In genomic region chr3:108986534-108986933, GRCm38 (mm10) we compare ENCODE assay signal across 20 mouse cellular contexts. TPM values are rescaled to one million over a fixed set of nuclear protein-coding genes. Genes with fewer than 3 reads are reported as not detected.
A peak's percentile ranks its signal among the peaks of the same experiment; 100 is the strongest.
DNase-seq lines count a peak whose midpoint lies in the region; ATAC-seq and TF ChIP-seq lines count a peak whose summit lies in the region.
"Had no signal": no experiment of that assay in that cellular context is flagged by ENCODE, and none has a peak within 500 bp of the region (broad histone marks: within the 10 kb centered on the region; RNA-seq: fewer than 3 reads in every experiment).

No protein-coding gene starts in this region.

- 87% methylated on average over 1 of the region's 1 CpGs for WGBS in forebrain, embryonic 10.5 days
- WGBS in hindbrain, embryonic 13.5 days = 68% methylated on average over 1 of the region's 1 CpGs
- 74% methylated on average over 1 of the region's 1 CpGs for WGBS in midbrain, embryonic 16.5 days
- WGBS in liver, postnatal 0 days (ENCODE audit: insufficient replicate concordance) = 53% methylated on average over 1 of the region's 1 CpGs

- no peak for TF ChIP-seq CTCF in liver, postnatal 0 days (IDR thresholded peaks at IDR 0.05; ENCODE audit: low read depth)

- peaks cover 3% of the 10 kb centered on the region for H3K36me3 ChIP-seq in forebrain, embryonic 10.5 days (replicated peaks)
- H3K36me3 ChIP-seq in hindbrain, embryonic 13.5 days = peaks cover 56% of the 10 kb centered on the region
- H3K36me3 ChIP-seq in midbrain, embryonic 16.5 days (ENCODE audit: control insufficient read depth, insufficient read depth, low read length) = peaks cover 6% of the 10 kb centered on the region; the same call in 1 of the 2 replicates
- H3K36me3 ChIP-seq in liver, postnatal 0 days (replicated peaks; ENCODE audit: insufficient read depth, low read length) = no peaks in the 10 kb centered on the region

- H3K4me1 ChIP-seq in forebrain, embryonic 10.5 days = peaks cover 15% of the 10 kb centered on the region
- H3K4me1 ChIP-seq in hindbrain, embryonic 13.5 days (replicated peaks) = peaks cover 10% of the 10 kb centered on the region
- H3K4me1 ChIP-seq in midbrain, embryonic 16.5 days (ENCODE audit: control insufficient read depth, insufficient read depth, low read length) = peaks cover 9% of the 10 kb centered on the region; the same call in 1 of the 2 replicates
- no peaks in the 10 kb centered on the region for H3K4me1 ChIP-seq in liver, postnatal 0 days (ENCODE audit: insufficient read depth)
- H3K4me1 ChIP-seq: limb, embryonic 15.5 days had no signal

- no peak for TF ChIP-seq EP300 in liver, postnatal 0 days (IDR thresholded peaks at IDR 0.05; ENCODE audit: low read depth)

- peak; percentile 72 for ATAC-seq in hindbrain, embryonic 13.5 days (ENCODE audit: low FRiP score)
- peak; percentile 86 for ATAC-seq in midbrain, embryonic 16.5 days
- ATAC-seq in erythroid progenitor cell, adult 5-6 weeks (replicated peaks; ENCODE audit: low FRiP score, poor library complexity, severe bottlenecking) = no peak
- ATAC-seq in liver, postnatal 0 days = no peak
- ATAC-seq: lung, postnatal 0 days had no signal

- H3K27ac ChIP-seq in forebrain, embryonic 10.5 days = no peak overlapping the region
- H3K27ac ChIP-seq in hindbrain, embryonic 13.5 days = peak overlapping the region; percentile 75; the same call in 1 of the 2 replicates
- H3K27ac ChIP-seq in midbrain, embryonic 16.5 days (ENCODE audit: low read length) = peak overlapping the region; percentile 81
- H3K27ac ChIP-seq in liver, postnatal 0 days (ENCODE audit: low read depth) = no peak overlapping the region
- H3K27ac ChIP-seq: limb, embryonic 15.5 days had no signal

- H3K9me3 ChIP-seq in forebrain, embryonic 10.5 days = no peaks in the 10 kb centered on the region
- H3K9me3 ChIP-seq in hindbrain, embryonic 13.5 days = no peaks in the 10 kb centered on the region
- H3K9me3 ChIP-seq in midbrain, embryonic 16.5 days (replicated peaks; ENCODE audit: control insufficient read depth, low read length, poor library complexity, severe bottlenecking) = no peaks in the 10 kb centered on the region
- no peaks in the 10 kb centered on the region for H3K9me3 ChIP-seq in liver, postnatal 0 days (ENCODE audit: low read length)
- H3K9me3 ChIP-seq: limb, embryonic 15.5 days had no signal

- DNase-seq in cerebellum, postnatal 10 days = peak; percentile 42 to 57
- no peak for DNase-seq in cerebellum, adult 8-10 months
- DNase-seq in forebrain, embryonic 10.5 days (ENCODE audit: extremely low spot score, low spot score) = peak; percentile 35
- DNase-seq in gastrocnemius, postnatal 25 days = no peak
- no peak for DNase-seq in liver, postnatal 0 days
- DNase-seq: adrenal gland, postnatal 25 days; cerebellum, adult 11-12 months; heart, postnatal 10 days; kidney, adult 18-20 months; kidney, postnatal 4 days; thymus, adult 2 months had no signal

- no peaks in the 10 kb centered on the region for H3K27me3 ChIP-seq in forebrain, embryonic 10.5 days (ENCODE audit: poor library complexity, severe bottlenecking)
- no peaks in the 10 kb centered on the region for H3K27me3 ChIP-seq in hindbrain, embryonic 13.5 days
- H3K27me3 ChIP-seq in midbrain, embryonic 16.5 days (ENCODE audit: control insufficient read depth, insufficient read depth, low read depth, low read length) = no peaks in the 10 kb centered on the region
- H3K27me3 ChIP-seq in liver, postnatal 0 days (ENCODE audit: insufficient read depth, low read length) = no peaks in the 10 kb centered on the region
- H3K27me3 ChIP-seq: limb, embryonic 15.5 days had no signal

- H3K4me3 ChIP-seq in forebrain, embryonic 10.5 days = no peak overlapping the region
- H3K4me3 ChIP-seq in hindbrain, embryonic 13.5 days = no peak overlapping the region
- no peak overlapping the region for H3K4me3 ChIP-seq in midbrain, embryonic 16.5 days (ENCODE audit: low read depth, low read length)
- no peak overlapping the region for H3K4me3 ChIP-seq in liver, postnatal 0 days (ENCODE audit: low read depth, low read length)
- H3K4me3 ChIP-seq: limb, embryonic 15.5 days had no signal

- no peak overlapping the region for H3K4me2 ChIP-seq in hindbrain, embryonic 13.5 days
- H3K4me2 ChIP-seq in midbrain, embryonic 16.5 days (ENCODE audit: low read length) = no peak overlapping the region
- H3K4me2 ChIP-seq in liver, postnatal 0 days (ENCODE audit: low read depth, low read length) = no peak overlapping the region
- H3K4me2 ChIP-seq: limb, embryonic 15.5 days had no signal

- H3K9ac ChIP-seq in hindbrain, embryonic 13.5 days = no peak overlapping the region
- no peak overlapping the region for H3K9ac ChIP-seq in midbrain, embryonic 16.5 days (ENCODE audit: low read depth, low read length)
- no peak overlapping the region for H3K9ac ChIP-seq in liver, postnatal 0 days (replicated peaks)
- H3K9ac ChIP-seq: limb, embryonic 15.5 days had no signal

RNA-seq across cellular contexts. Expression of gene Fam102b, which starts 40.9 kb away (rescaled TPM):
- polyA plus RNA-seq in forebrain, embryonic 10.5 days (2016; fragmentation: Nextera tagmentation; extraction: Ambion mirVana) = 3.2 and 3.5 TPM in 2 replicates
- 10.0 and 10.1 TPM in 2 replicates for polyA plus RNA-seq in hindbrain, embryonic 13.5 days (2015; fragmentation: Nextera tagmentation; extraction: Ambion mirVana)
- 13.4 and 14.1 TPM in 2 replicates for polyA plus RNA-seq in midbrain, embryonic 16.5 days (2015; fragmentation: Nextera tagmentation; extraction: Ambion mirVana)
- 1 to 10 TPM; 6.3 to 7.4 TPM for total RNA-seq in gastrocnemius, postnatal 25 days (2021)
- total RNA-seq in erythroid progenitor cell, adult 5-6 weeks (2015; ENCODE audit: low replicate concordance) = 5.0 and 8.3 TPM in 2 replicates
- total RNA-seq in erythroid progenitor cell, adult 5-6 weeks (2017; ENCODE audit: low replicate concordance) = 1.7 and 3.3 TPM in 2 replicates
- 1.9 and 2.2 TPM in 2 replicates for polyA plus RNA-seq in liver, postnatal 0 days (2015; fragmentation: Nextera tagmentation; extraction: Ambion mirVana)

RNA-seq across cellular contexts. Expression of gene Gm9857, which starts 46.3 kb away (rescaled TPM):
- not detected in 2 replicates for polyA plus RNA-seq in forebrain, embryonic 10.5 days (2016; fragmentation: Nextera tagmentation; extraction: Ambion mirVana)
- not detected in 2 replicates for polyA plus RNA-seq in hindbrain, embryonic 13.5 days (2015; fragmentation: Nextera tagmentation; extraction: Ambion mirVana)
- 0.80 TPM in 1 of 2 replicates, not detected in the other for polyA plus RNA-seq in midbrain, embryonic 16.5 days (2015; fragmentation: Nextera tagmentation; extraction: Ambion mirVana)
- not detected for total RNA-seq in gastrocnemius, postnatal 25 days (2021)
- total RNA-seq in erythroid progenitor cell, adult 5-6 weeks (2015; ENCODE audit: low replicate concordance) = not detected in 2 replicates
- total RNA-seq in erythroid progenitor cell, adult 5-6 weeks (2017; ENCODE audit: low replicate concordance) = not detected in 2 replicates
- polyA plus RNA-seq in liver, postnatal 0 days (2015; fragmentation: Nextera tagmentation; extraction: Ambion mirVana) = not detected in 2 replicates
- total RNA-seq: adrenal gland, postnatal 25 days; granulocyte monocyte progenitor cell, adult 5-6 weeks; heart, postnatal 10 days; left cerebral cortex, adult 18-20 months; monocyte, adult 5-6 weeks had no signal
- polyA plus RNA-seq: embryonic facial prominence, embryonic 11.5 days; limb, embryonic 15.5 days; lung, postnatal 0 days had no signal

RNA-seq across cellular contexts. Expression of gene Henmt1, which starts 46.9 kb away (rescaled TPM):
- 0.37 and 0.88 TPM in 2 replicates for polyA plus RNA-seq in forebrain, embryonic 10.5 days (2016; fragmentation: Nextera tagmentation; extraction: Ambion mirVana)
- polyA plus RNA-seq in hindbrain, embryonic 13.5 days (2015; fragmentation: Nextera tagmentation; extraction: Ambion mirVana) = 1.4 and 2.4 TPM in 2 replicates
- polyA plus RNA-seq in midbrain, embryonic 16.5 days (2015; fragmentation: Nextera tagmentation; extraction: Ambion mirVana) = 2.9 and 3.0 TPM in 2 replicates
- not detected for total RNA-seq in gastrocnemius, postnatal 25 days (2021)
- not detected in 2 replicates for total RNA-seq in erythroid progenitor cell, adult 5-6 weeks (2015; ENCODE audit: low replicate concordance)
- not detected in 2 replicates for total RNA-seq in erythroid progenitor cell, adult 5-6 weeks (2017; ENCODE audit: low replicate concordance)
- not detected in 2 replicates for polyA plus RNA-seq in liver, postnatal 0 days (2015; fragmentation: Nextera tagmentation; extraction: Ambion mirVana)
- total RNA-seq: adrenal gland, postnatal 25 days; granulocyte monocyte progenitor cell, adult 5-6 weeks; heart, postnatal 10 days; monocyte, adult 5-6 weeks had no signal

Comparison
In these comparisons a context has a peak if more than half of its experiments do, and no peak if none do; other contexts are left out.
1. DNase-seq: peak in cerebellum, postnatal 10 days (2 of 2) and forebrain, embryonic 10.5 days (single experiment); none in cerebellum, adult 8-10 months (single experiment), gastrocnemius, postnatal 25 days (single experiment) and liver, postnatal 0 days (single experiment).
2. H3K27ac ChIP-seq: peak in hindbrain, embryonic 13.5 days (single experiment) and midbrain, embryonic 16.5 days (single experiment); none in forebrain, embryonic 10.5 days (single experiment) and liver, postnatal 0 days (single experiment).
3. ATAC-seq: peak in hindbrain, embryonic 13.5 days (single experiment) and midbrain, embryonic 16.5 days (single experiment); none in erythroid progenitor cell, adult 5-6 weeks (single experiment) and liver, postnatal 0 days (single experiment).